Comparison of ENCODE assay signal across 12 mouse cellular contexts in the genomic region with DNA sequence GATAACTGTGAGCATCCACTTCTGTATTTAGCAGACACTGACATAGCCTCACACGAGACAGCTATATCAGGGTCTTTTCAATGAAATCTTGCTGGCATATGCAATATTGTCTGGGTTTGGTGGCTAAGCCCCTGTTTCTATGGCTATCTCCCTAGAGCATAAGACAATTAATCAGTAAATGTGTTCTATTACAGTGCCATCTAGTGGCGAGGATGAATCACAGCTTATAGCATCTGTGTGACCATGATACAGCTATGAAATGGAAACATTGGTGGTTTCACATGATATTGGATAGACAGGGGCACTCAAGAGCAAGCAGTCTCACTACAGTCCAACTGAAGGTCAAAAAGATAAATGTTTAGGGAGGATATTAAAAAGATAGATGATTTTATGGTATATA. TPM values are rescaled to one million over a fixed set of nuclear protein-coding genes. Genes with fewer than 3 reads are reported as not detected.
DNase-seq lines count a peak whose midpoint lies in the region; ATAC-seq and TF ChIP-seq lines count a peak whose summit lies in the region.
"Had no signal": no experiment of that assay in that cellular context is flagged by ENCODE, and none has a peak within 500 bp of the region (broad histone marks: within the 10 kb centered on the region; RNA-seq: fewer than 3 reads in every experiment).

No protein-coding gene starts in this region.

- no peak overlapping the region for H3K9ac ChIP-seq in hindbrain, embryonic 11.5 days (ENCODE audit: low read depth, low read length)
- no peak overlapping the region for H3K9ac ChIP-seq in midbrain, postnatal 0 days (replicated peaks; ENCODE audit: low read length, poor library complexity, severe bottlenecking)
- no peak overlapping the region for H3K9ac ChIP-seq in midbrain, embryonic 15.5 days
- no peak overlapping the region for H3K9ac ChIP-seq in stomach, postnatal 0 days (ENCODE audit: low read length)
- H3K9ac ChIP-seq: hindbrain, embryonic 15.5 days had no signal

- ATAC-seq in hindbrain, embryonic 11.5 days (ENCODE audit: low FRiP score): no peak
- ATAC-seq in midbrain, postnatal 0 days (ENCODE audit: low FRiP score): no peak
- ATAC-seq in midbrain, embryonic 15.5 days (replicated peaks): no peak
- no peak for ATAC-seq in stomach, postnatal 0 days (ENCODE audit: low FRiP score, low TSS enrichment)
- no peak for ATAC-seq in activated CD4-positive, CD25-positive, alpha-beta regulatory T cell, adult 4 months

- no peak overlapping the region for H3K4me2 ChIP-seq in hindbrain, embryonic 11.5 days (replicated peaks; ENCODE audit: low read depth, low read length)
- no peak overlapping the region for H3K4me2 ChIP-seq in midbrain, postnatal 0 days (ENCODE audit: low read depth, low read length, poor library complexity, severe bottlenecking)
- no peak overlapping the region for H3K4me2 ChIP-seq in midbrain, embryonic 15.5 days
- no peak overlapping the region for H3K4me2 ChIP-seq in stomach, postnatal 0 days (replicated peaks; ENCODE audit: low read depth)
- H3K4me2 ChIP-seq: hindbrain, embryonic 15.5 days had no signal

- no peak for TF ChIP-seq POLR2A in brain, embryonic 14.5 days (IDR thresholded peaks at IDR 0.05; ENCODE audit: borderline replicate concordance, extremely low read depth, insufficient read depth, insufficient read length, poor library complexity, severe bottlenecking)

- no peak overlapping the region for H3K4me3 ChIP-seq in hindbrain, embryonic 11.5 days (ENCODE audit: low read depth, low read length)
- no peak overlapping the region for H3K4me3 ChIP-seq in hindbrain, embryonic 10.5 days
- no peak overlapping the region for H3K4me3 ChIP-seq in midbrain, postnatal 0 days (ENCODE audit: low read depth, low read length)
- H3K4me3 ChIP-seq in midbrain, embryonic 15.5 days: no peak overlapping the region
- H3K4me3 ChIP-seq in stomach, postnatal 0 days (ENCODE audit: low read depth, low read length): no peak overlapping the region
- H3K4me3 ChIP-seq: erythroblast, embryonic 14.5 days; hindbrain, embryonic 15.5 days had no signal

- WGBS in hindbrain, embryonic 11.5 days: 56% methylated on average over 2 of the region's 2 CpGs
- WGBS in hindbrain, embryonic 10.5 days: 60% methylated on average over 2 of the region's 2 CpGs
- WGBS in midbrain, postnatal 0 days: 47% methylated on average over 2 of the region's 2 CpGs
- WGBS in midbrain, embryonic 15.5 days: 41% methylated on average over 2 of the region's 2 CpGs
- 59% methylated on average over 2 of the region's 2 CpGs for WGBS in stomach, postnatal 0 days

- TF ChIP-seq CTCF in midbrain, postnatal 0 days (IDR thresholded peaks at IDR 0.05): peak; percentile 57
- TF ChIP-seq CTCF in brain, embryonic 14.5 days (IDR thresholded peaks at IDR 0.05; ENCODE audit: borderline replicate concordance, extremely low read depth, insufficient read depth, insufficient read length): no peak
- TF ChIP-seq CTCF in stomach, postnatal 0 days (IDR thresholded peaks at IDR 0.05; ENCODE audit: low read depth): peak; percentile 73

- TF ChIP-seq EP300 in stomach, postnatal 0 days (optimal IDR thresholded peaks at IDR 0.05): no peak

- H3K27ac ChIP-seq in hindbrain, embryonic 11.5 days (ENCODE audit: low read depth, low read length): no peak overlapping the region
- H3K27ac ChIP-seq in hindbrain, embryonic 10.5 days: no peak overlapping the region
- H3K27ac ChIP-seq in midbrain, postnatal 0 days (ENCODE audit: low read depth, low read length): no peak overlapping the region
- no peak overlapping the region for H3K27ac ChIP-seq in midbrain, embryonic 15.5 days
- H3K27ac ChIP-seq in stomach, postnatal 0 days (replicated peaks): no peak overlapping the region
- H3K27ac ChIP-seq: hindbrain, embryonic 15.5 days had no signal

- H3K27me3 ChIP-seq in hindbrain, embryonic 11.5 days (ENCODE audit: control insufficient read depth, insufficient read depth, low read length): no peaks in the 10 kb centered on the region
- H3K27me3 ChIP-seq in hindbrain, embryonic 10.5 days (ENCODE audit: insufficient read depth, poor library complexity, severe bottlenecking): no peaks in the 10 kb centered on the region
- no peaks in the 10 kb centered on the region for H3K27me3 ChIP-seq in midbrain, postnatal 0 days (ENCODE audit: insufficient read depth, low read length)
- H3K27me3 ChIP-seq in midbrain, embryonic 15.5 days (replicated peaks): no peaks in the 10 kb centered on the region
- H3K27me3 ChIP-seq in stomach, postnatal 0 days (ENCODE audit: control insufficient read depth, insufficient read depth, low read length): no peaks in the 10 kb centered on the region
- H3K27me3 ChIP-seq: hindbrain, embryonic 15.5 days had no signal

- no peaks in the 10 kb centered on the region for H3K36me3 ChIP-seq in hindbrain, embryonic 11.5 days (ENCODE audit: control insufficient read depth, insufficient read depth, low read length)
- H3K36me3 ChIP-seq in hindbrain, embryonic 10.5 days: no peaks in the 10 kb centered on the region
- H3K36me3 ChIP-seq in midbrain, postnatal 0 days (ENCODE audit: insufficient read depth, low read length): no peaks in the 10 kb centered on the region
- H3K36me3 ChIP-seq in midbrain, embryonic 15.5 days (replicated peaks): no peaks in the 10 kb centered on the region
- no peaks in the 10 kb centered on the region for H3K36me3 ChIP-seq in stomach, postnatal 0 days (ENCODE audit: control insufficient read depth, insufficient read depth, low read length)
- H3K36me3 ChIP-seq: hindbrain, embryonic 15.5 days had no signal

- no peaks in the 10 kb centered on the region for H3K4me1 ChIP-seq in hindbrain, embryonic 11.5 days (replicated peaks; ENCODE audit: control insufficient read depth, insufficient read depth, low read length)
- no peaks in the 10 kb centered on the region for H3K4me1 ChIP-seq in hindbrain, embryonic 10.5 days (replicated peaks)
- H3K4me1 ChIP-seq in midbrain, postnatal 0 days (ENCODE audit: insufficient read depth, low read length): no peaks in the 10 kb centered on the region
- H3K4me1 ChIP-seq in midbrain, embryonic 15.5 days: no peaks in the 10 kb centered on the region
- H3K4me1 ChIP-seq in stomach, postnatal 0 days (replicated peaks; ENCODE audit: control insufficient read depth, insufficient read depth): no peaks in the 10 kb centered on the region
- H3K4me1 ChIP-seq: hindbrain, embryonic 15.5 days had no signal

- peak; percentile 39 for DNase-seq in hindbrain, embryonic 11.5 days (ENCODE audit: low spot score)
- DNase-seq in hindbrain, embryonic 10.5 days (ENCODE audit: low spot score): no peak
- DNase-seq in midbrain, postnatal 0 days (ENCODE audit: low spot score): peak; percentile 14
- DNase-seq in brain, embryonic 14.5 days (ENCODE audit: low read depth): peak; percentile 49
- DNase-seq in stomach, postnatal 0 days (ENCODE audit: low spot score): no peak
- DNase-seq in adrenal gland, adult 8-10 months: no peak
- DNase-seq: heart, adult 11 months; right cerebral cortex, postnatal 14 days had no signal

- H3K9me3 ChIP-seq in hindbrain, embryonic 11.5 days (ENCODE audit: control insufficient read depth, low read length): no peaks in the 10 kb centered on the region
- no peaks in the 10 kb centered on the region for H3K9me3 ChIP-seq in hindbrain, embryonic 10.5 days
- 0 out of 2 replicates have a peak, but pooled peaks cover 4% of the 10 kb centered on the region for H3K9me3 ChIP-seq in midbrain, postnatal 0 days (ENCODE audit: low read length)
- 0 out of 2 replicates have a peak, but pooled peaks cover 2% of the 10 kb centered on the region for H3K9me3 ChIP-seq in midbrain, embryonic 15.5 days
- H3K9me3 ChIP-seq in stomach, postnatal 0 days (ENCODE audit: control insufficient read depth, low read length): no peaks in the 10 kb centered on the region

RNA-seq across cellular contexts. Expression of gene Gm3839, which starts 26.5 kb away (rescaled TPM):
- polyA plus RNA-seq in hindbrain, embryonic 11.5 days (2014; fragmentation: Nextera tagmentation; extraction: Ambion mirVana): 1.6 and 1.7 TPM in 2 replicates
- 2.2 TPM in 2 replicates for polyA plus RNA-seq in hindbrain, embryonic 10.5 days (2016; fragmentation: Nextera tagmentation; extraction: Ambion mirVana)
- total RNA-seq in midbrain, postnatal 0 days (2014; rRNA removed): 0.71 and 3.0 TPM in 2 replicates
- polyA plus RNA-seq in midbrain, postnatal 0 days (2015; fragmentation: Nextera tagmentation; extraction: Ambion mirVana): 1.2 and 1.3 TPM in 2 replicates
- polyA plus RNA-seq in midbrain, embryonic 15.5 days (2015; fragmentation: Nextera tagmentation; extraction: Ambion mirVana): 0.96 and 1.2 TPM in 2 replicates
- polyA plus RNA-seq in brain, embryonic 14.5 days (2012; rRNA removed): 0.40 TPM in 2 replicates
- polyA plus RNA-seq in stomach, postnatal 0 days (2015; fragmentation: Nextera tagmentation; extraction: Ambion mirVana): 0.98 and 1.4 TPM in 2 replicates
- total RNA-seq in adrenal gland, adult 8-10 months (2022): 1 to 10 TPM in 1 of 4 experiments, under 1 TPM in 1, not detected in 2; 0.35 to 1.1 TPM
- polyA plus RNA-seq in activated CD4-positive, CD25-positive, alpha-beta regulatory T cell, adult 4 months (2017; shearing (Covaris generic)): 1 to 10 TPM; 2.3 to 3.5 TPM

Comparison
In these comparisons a context has a peak if more than half of its experiments do, and no peak if none do; other contexts are left out.
1. DNase-seq: peak in hindbrain, embryonic 11.5 days (single experiment), midbrain, postnatal 0 days (single experiment) and brain, embryonic 14.5 days (single experiment); none in hindbrain, embryonic 10.5 days (single experiment), stomach, postnatal 0 days (single experiment) and adrenal gland, adult 8-10 months (single experiment).